Mouse (Mus musculus) spleen, adult 2 months (tissue): Measurements from ENCODE around the gene Slc35e2.

Experiments used
- CTCF ChIP-seq: fragments of 200-500 bp; IDR thresholded peaks from 2 replicates; pipeline ENCODE4 v1.5.1; 2011; ENCODE audit warnings: mild to moderate bottlenecking, inconsistent platforms; ENCODE audit not compliant: insufficient read depth, insufficient read length, insufficient replicate concordance; ENCODE audit errors: extremely low read depth
- POLR2A ChIP-seq: fragments of 200-500 bp; IDR thresholded peaks from 2 replicates; pipeline ENCODE4 v1.6.1; 2011; ENCODE audit warnings: low read depth, low read length, inconsistent platforms

GRCm38 (mm10) chr4:155606825-155607224 lies 5.6 kb downstream of the Slc35e2 start:
- TF ChIP-seq CTCF (no peak), POLR2A (no peak)
